In the genomic region with DNA sequence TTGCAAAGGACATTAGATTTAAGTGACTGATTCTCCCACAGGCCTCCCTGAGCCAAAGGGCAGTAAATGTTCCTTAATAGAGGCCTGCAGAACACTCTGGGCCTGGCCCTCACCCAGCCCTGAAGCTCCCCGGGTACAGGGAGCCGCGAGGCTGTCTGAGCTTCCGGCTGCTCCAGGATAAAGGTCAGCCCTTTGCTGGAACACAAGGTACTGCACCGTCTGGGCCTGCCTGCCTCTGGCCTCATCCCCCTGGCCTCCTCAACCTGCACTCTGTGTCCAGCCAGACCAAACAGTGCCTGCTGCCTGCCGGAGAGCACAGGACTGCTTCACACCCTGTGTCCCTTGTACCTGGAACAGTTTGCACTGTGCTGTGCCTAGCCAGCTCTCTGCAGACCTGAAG, we compare ENCODE assay signal across 9 mouse cellular contexts. TPM values are rescaled to one million over a fixed set of nuclear protein-coding genes. Genes with fewer than 3 reads are reported as not detected.
DNase-seq lines count a peak whose midpoint lies in the region; ATAC-seq and TF ChIP-seq lines count a peak whose summit lies in the region.
"Had no signal": no experiment of that assay in that cellular context is flagged by ENCODE, and none has a peak within 500 bp of the region (broad histone marks: within the 10 kb centered on the region; RNA-seq: fewer than 3 reads in every experiment).

No protein-coding gene starts in this region.

- H3K4me1 ChIP-seq in heart, embryonic 12.5 days (replicated peaks) = peaks cover 33% of the 10 kb centered on the region
- peaks cover 13% of the 10 kb centered on the region for H3K4me1 ChIP-seq in limb, embryonic 11.5 days (ENCODE audit: control insufficient read depth, insufficient read depth, low read length)
- peaks cover 19% of the 10 kb centered on the region for H3K4me1 ChIP-seq in testis, adult 2 months (ENCODE audit: control insufficient read depth, insufficient read depth, low read length)

- no peaks in the 10 kb centered on the region for H3K9me3 ChIP-seq in heart, embryonic 12.5 days (replicated peaks)
- H3K9me3 ChIP-seq in limb, embryonic 11.5 days (ENCODE audit: control insufficient read depth, low read length) = no peaks in the 10 kb centered on the region

- peak; percentile 49 for DNase-seq in urinary bladder, adult 2 months (ENCODE audit: low spot score)
- DNase-seq in urinary bladder, postnatal 25 days (ENCODE audit: low spot score) = no peak
- DNase-seq in limb, embryonic 11.5 days (ENCODE audit: low spot score) = no peak
- DNase-seq in left cerebral cortex, adult 8-10 months (ENCODE audit: low spot score in 2 of 2) = no peak

- no peaks in the 10 kb centered on the region for H3K36me3 ChIP-seq in heart, embryonic 12.5 days
- H3K36me3 ChIP-seq in limb, embryonic 11.5 days (ENCODE audit: control insufficient read depth, insufficient read depth, low read length) = no peaks in the 10 kb centered on the region
- H3K36me3 ChIP-seq in testis, adult 2 months (ENCODE audit: control insufficient read depth, insufficient read depth, low read length) = no peaks in the 10 kb centered on the region

- TF ChIP-seq POLR2A in testis, adult 2 months (IDR thresholded peaks at IDR 0.05; ENCODE audit: control insufficient read depth, low read depth, low read length) = peak; percentile 33; the same call in 1 of the 2 replicates

- ATAC-seq in heart, embryonic 12.5 days (ENCODE audit: insufficient number of reproducible peaks, low FRiP score) = no peak
- ATAC-seq in limb, embryonic 11.5 days (ENCODE audit: insufficient number of reproducible peaks, low FRiP score, low TSS enrichment, low read depth) = no peak
- no peak for ATAC-seq in cerebellum, adult (ENCODE audit: insufficient number of reproducible peaks, low FRiP score, low TSS enrichment)
- ATAC-seq in megakaryocyte progenitor cell, adult 5-6 weeks (replicated peaks; ENCODE audit: poor library complexity) = no peak

- no peak overlapping the region for H3K4me2 ChIP-seq in heart, embryonic 12.5 days
- H3K4me2 ChIP-seq in limb, embryonic 11.5 days (ENCODE audit: low read depth, severe bottlenecking) = no peak overlapping the region

- no peak overlapping the region for H3K27ac ChIP-seq in heart, embryonic 12.5 days (ENCODE audit: poor library complexity, severe bottlenecking)
- no peak overlapping the region for H3K27ac ChIP-seq in limb, embryonic 11.5 days (replicated peaks; ENCODE audit: low read depth, low read length)
- peak overlapping the region; percentile 65 for H3K27ac ChIP-seq in testis, adult 2 months (ENCODE audit: control insufficient read depth, insufficient read depth, low read depth, low read length)

- no peak for TF ChIP-seq CTCF in testis, adult 2 months (IDR thresholded peaks at IDR 0.05; ENCODE audit: control insufficient read depth, insufficient read depth, insufficient replicate concordance, low read depth, low read length)

- H3K4me3 ChIP-seq in heart, embryonic 12.5 days = no peak overlapping the region
- no peak overlapping the region for H3K4me3 ChIP-seq in limb, embryonic 11.5 days (ENCODE audit: low read depth, low read length)
- H3K4me3 ChIP-seq in testis, adult 2 months (ENCODE audit: control insufficient read depth, low read depth, low read length) = peak overlapping the region; percentile 56

- peaks cover 20% of the 10 kb centered on the region; the same call in 1 of the 2 replicates for H3K27me3 ChIP-seq in heart, embryonic 12.5 days (replicated peaks)
- H3K27me3 ChIP-seq in limb, embryonic 11.5 days (ENCODE audit: control insufficient read depth, insufficient read depth, low read length) = no peaks in the 10 kb centered on the region
- H3K27me3 ChIP-seq in testis, adult 2 months (ENCODE audit: control insufficient read depth, insufficient read depth, low read length) = no peaks in the 10 kb centered on the region

- peak overlapping the region; percentile 18; the same call in 1 of the 2 replicates for H3K9ac ChIP-seq in heart, embryonic 12.5 days
- H3K9ac ChIP-seq in limb, embryonic 11.5 days (ENCODE audit: low read length) = 0 out of 2 replicates have a peak overlapping the region, but pooled peaks have one; percentile 1

- WGBS in heart, embryonic 12.5 days = 53% methylated on average over 6 of the region's 6 CpGs
- whole genome bisulfite sequencing in limb, embryonic 11.5 days = 39% methylated on average over 6 of the region's 6 CpGs

RNA-seq across cellular contexts. Expression of a gene that starts 4.6 kb away (rescaled TPM):
- 13.5 and 22.6 TPM in 2 replicates for polyA plus RNA-seq in urinary bladder, adult 2 months (2012; rRNA removed)
- polyA plus RNA-seq in heart, embryonic 12.5 days (2016; fragmentation: Nextera tagmentation; extraction: Ambion mirVana) = 15.8 and 16.0 TPM in 2 replicates
- polyA plus RNA-seq in limb, embryonic 11.5 days (2014; fragmentation: Nextera tagmentation; extraction: Ambion mirVana) = 11.6 and 12.2 TPM in 2 replicates
- polyA plus RNA-seq in testis, adult 2 months (2012; rRNA removed) = 19.8 and 22.7 TPM in 2 replicates
- 10 to 100 TPM; 34.6 to 56.0 (median 46.5) TPM for total RNA-seq in left cerebral cortex, adult 8-10 months (2022)
- total RNA-seq in megakaryocyte progenitor cell, adult 5-6 weeks (2015) = 25.8 and 30.0 TPM in 2 replicates
- 40.2 and 58.9 TPM in 2 replicates for total RNA-seq in megakaryocyte progenitor cell, adult 5-6 weeks (2017)

RNA-seq across cellular contexts. Expression of a gene that starts 17.9 kb away (rescaled TPM):
- polyA plus RNA-seq in urinary bladder, adult 2 months (2012; rRNA removed) = not detected in 2 replicates
- polyA plus RNA-seq in heart, embryonic 12.5 days (2016; fragmentation: Nextera tagmentation; extraction: Ambion mirVana) = not detected in 2 replicates
- not detected in 2 replicates for polyA plus RNA-seq in limb, embryonic 11.5 days (2014; fragmentation: Nextera tagmentation; extraction: Ambion mirVana)
- polyA plus RNA-seq in testis, adult 2 months (2012; rRNA removed) = 513 and 515 TPM in 2 replicates
- total RNA-seq in left cerebral cortex, adult 8-10 months (2022) = not detected
- total RNA-seq in megakaryocyte progenitor cell, adult 5-6 weeks (2015) = not detected in 2 replicates
- not detected in 2 replicates for total RNA-seq in megakaryocyte progenitor cell, adult 5-6 weeks (2017)
- total RNA-seq: layer of hippocampus, adult 18-20 months had no signal

RNA-seq across cellular contexts. Expression of a gene that starts 36.5 kb away (rescaled TPM):
- polyA plus RNA-seq in urinary bladder, adult 2 months (2012; rRNA removed) = not detected in 2 replicates
- polyA plus RNA-seq in heart, embryonic 12.5 days (2016; fragmentation: Nextera tagmentation; extraction: Ambion mirVana) = not detected in 2 replicates
- not detected in 2 replicates for polyA plus RNA-seq in limb, embryonic 11.5 days (2014; fragmentation: Nextera tagmentation; extraction: Ambion mirVana)
- not detected in 2 replicates for polyA plus RNA-seq in testis, adult 2 months (2012; rRNA removed)
- not detected for total RNA-seq in left cerebral cortex, adult 8-10 months (2022)
- total RNA-seq in megakaryocyte progenitor cell, adult 5-6 weeks (2015) = not detected in 2 replicates
- not detected in 2 replicates for total RNA-seq in megakaryocyte progenitor cell, adult 5-6 weeks (2017)
- total RNA-seq: layer of hippocampus, adult 18-20 months had no signal

RNA-seq across cellular contexts. Expression of a gene that starts 47.9 kb away (rescaled TPM):
- polyA plus RNA-seq in urinary bladder, adult 2 months (2012; rRNA removed) = 0.32 and 0.46 TPM in 2 replicates
- 0.31 TPM in 1 of 2 replicates, not detected in the other for polyA plus RNA-seq in heart, embryonic 12.5 days (2016; fragmentation: Nextera tagmentation; extraction: Ambion mirVana)
- not detected in 2 replicates for polyA plus RNA-seq in limb, embryonic 11.5 days (2014; fragmentation: Nextera tagmentation; extraction: Ambion mirVana)
- polyA plus RNA-seq in testis, adult 2 months (2012; rRNA removed) = 2.5 and 4.1 TPM in 2 replicates
- not detected for total RNA-seq in left cerebral cortex, adult 8-10 months (2022)
- total RNA-seq in megakaryocyte progenitor cell, adult 5-6 weeks (2015) = not detected in 2 replicates
- total RNA-seq in megakaryocyte progenitor cell, adult 5-6 weeks (2017) = not detected in 2 replicates
- total RNA-seq: layer of hippocampus, adult 18-20 months had no signal

Comparison
In these comparisons a context has a peak if more than half of its experiments do, and no peak if none do; other contexts are left out.
1. RNA of a gene that starts 17.9 kb away (polyA plus RNA-seq): 513 to 515 TPM in testis, adult 2 months; not detected in urinary bladder, adult 2 months, not detected in heart, embryonic 12.5 days and not detected in limb, embryonic 11.5 days; every median in the first group is over 100 times any median in the second.